Mouse (Mus musculus): ENCODE measurements around the gene Ccno.

The Ccno gene

DNA sequence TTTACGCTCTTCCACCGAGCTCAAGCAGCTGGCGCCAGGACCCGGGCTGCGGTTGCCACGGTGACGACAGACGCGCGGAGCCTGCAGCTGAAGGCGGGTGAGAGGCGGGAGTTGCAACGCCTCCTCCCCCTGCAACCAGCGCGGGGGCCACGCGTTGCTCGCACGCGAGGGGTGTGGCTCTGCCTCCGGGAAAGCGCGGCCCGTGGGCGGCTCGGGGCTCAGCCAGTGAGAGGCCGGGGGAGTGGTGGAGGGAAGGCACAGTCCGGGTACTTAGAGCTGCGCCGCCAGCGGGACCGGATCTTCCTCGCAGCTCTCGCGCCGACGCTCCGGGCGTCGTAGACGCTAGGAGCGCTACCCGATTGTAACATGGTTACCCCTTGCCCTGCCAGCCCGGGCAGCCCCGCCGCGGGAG is at the start of gene Ccno:
Ccno (plus strand) TSS at position 271 of the 412 bp plus-strand sequence.
- peak; percentile 11 for DNase-seq (ENCODE audit: extremely low read depth, low read depth, low spot score)

DNA sequence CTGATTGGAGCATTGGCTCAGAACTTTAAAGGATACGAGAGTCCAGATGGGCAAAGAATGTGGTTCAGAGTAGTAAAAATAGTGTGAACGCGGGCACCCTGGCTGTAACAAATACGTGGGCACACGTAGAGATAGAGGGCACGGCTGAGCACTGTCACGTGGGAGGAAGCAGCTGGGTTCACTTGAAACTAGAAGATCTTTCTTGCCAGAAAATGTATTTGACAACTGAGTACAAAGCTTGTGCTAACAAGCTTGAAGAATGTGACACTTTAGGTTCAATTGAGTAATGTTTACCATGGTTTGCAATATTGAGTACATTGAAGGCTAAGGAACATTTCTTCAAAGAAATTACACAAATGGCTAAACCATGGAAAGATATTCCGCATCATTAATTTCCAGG is 49.5 kb upstream of the Ccno start:
- no peak for DNase-seq (ENCODE audit: extremely low read depth, low read depth, low spot score)

DNA sequence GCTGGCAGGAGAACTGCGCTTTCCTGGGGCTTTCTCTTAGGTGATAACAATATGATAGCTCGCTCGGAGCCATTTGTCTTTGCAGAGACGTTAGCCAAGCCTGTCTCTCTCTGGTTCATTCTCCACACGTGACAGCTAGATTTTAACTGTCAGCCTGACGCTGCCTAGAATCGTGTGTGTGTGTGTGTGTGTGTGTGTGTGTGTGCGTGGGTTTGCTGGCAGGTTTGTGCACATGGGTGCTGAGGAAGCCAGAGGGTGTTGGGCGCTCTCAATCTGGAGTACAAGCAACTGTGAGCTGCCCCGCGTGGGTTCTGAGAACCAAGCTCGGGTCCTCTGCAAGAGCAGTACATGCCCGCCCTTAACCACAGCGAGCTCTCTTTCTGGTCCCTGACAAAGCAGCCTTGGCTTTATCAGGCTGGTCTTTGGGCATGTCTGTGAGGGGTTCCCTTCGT is 45.7 kb upstream of the Ccno start:
- no peak for DNase-seq (ENCODE audit: extremely low read depth, low read depth, low spot score)

DNA sequence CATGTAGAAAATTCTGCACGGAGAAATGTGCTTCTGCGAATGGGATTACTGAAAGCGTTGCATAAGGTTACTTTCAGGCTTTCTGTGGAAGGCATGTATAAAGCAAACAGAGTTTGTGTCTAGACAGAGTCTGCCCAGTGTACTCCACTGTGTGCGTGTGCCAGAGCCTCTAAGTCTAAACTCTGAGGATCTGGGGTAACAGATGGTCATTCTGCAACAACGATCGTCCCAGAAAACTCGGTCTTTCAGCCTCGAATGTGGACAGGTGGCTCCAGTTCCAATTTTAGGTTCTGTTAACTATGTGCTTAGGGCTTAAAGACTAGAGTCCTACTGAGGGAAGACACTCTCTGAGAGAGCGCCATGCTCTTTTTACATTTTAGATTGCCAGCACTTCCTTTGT is 42.3 kb upstream of the Ccno start:
- DNase-seq (ENCODE audit: extremely low read depth, low read depth, low spot score): no peak

DNA sequence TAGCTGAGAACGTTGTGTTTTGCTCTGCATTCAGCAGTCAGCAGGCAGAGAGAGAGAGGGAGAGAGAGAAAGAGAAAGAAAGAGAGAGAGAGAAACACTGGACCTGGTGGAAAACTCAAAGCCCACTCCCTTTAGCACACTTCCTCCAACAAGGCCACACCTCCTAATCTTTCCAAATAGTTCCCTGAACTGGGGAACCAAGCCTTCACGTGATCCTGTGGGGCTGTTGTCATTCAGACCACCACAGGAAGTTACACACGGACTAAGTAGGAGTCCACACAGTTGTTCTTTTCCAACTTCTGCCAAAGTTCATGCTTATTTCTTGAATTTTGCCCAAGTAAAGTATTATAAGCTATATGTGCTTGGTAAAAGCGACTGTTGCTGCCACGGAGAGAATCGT is 41.7 kb upstream of the Ccno start:
- no peak for DNase-seq (ENCODE audit: extremely low read depth, low read depth, low spot score)

DNA sequence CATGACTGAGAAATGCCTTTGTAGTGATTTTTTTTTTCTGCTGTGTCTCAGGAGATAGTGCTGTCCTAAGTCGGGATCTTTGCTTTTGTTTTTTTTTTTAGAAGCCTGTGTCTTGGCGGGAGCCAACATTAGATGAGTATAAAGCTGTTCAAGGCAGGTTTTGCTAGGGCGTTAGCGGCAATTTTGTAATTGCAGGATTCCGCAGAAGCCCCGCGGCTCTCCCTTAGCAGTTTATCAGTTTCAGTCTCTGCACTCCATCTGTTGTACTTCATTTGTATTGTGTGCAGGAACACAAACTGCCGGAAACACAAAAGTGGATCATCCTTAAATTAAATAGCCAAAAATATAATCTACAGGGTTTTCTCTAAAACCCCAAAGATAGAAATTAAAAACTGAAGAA is 33.5 kb upstream of the Ccno start:
- no peak for DNase-seq (ENCODE audit: extremely low read depth, low read depth, low spot score)

DNA sequence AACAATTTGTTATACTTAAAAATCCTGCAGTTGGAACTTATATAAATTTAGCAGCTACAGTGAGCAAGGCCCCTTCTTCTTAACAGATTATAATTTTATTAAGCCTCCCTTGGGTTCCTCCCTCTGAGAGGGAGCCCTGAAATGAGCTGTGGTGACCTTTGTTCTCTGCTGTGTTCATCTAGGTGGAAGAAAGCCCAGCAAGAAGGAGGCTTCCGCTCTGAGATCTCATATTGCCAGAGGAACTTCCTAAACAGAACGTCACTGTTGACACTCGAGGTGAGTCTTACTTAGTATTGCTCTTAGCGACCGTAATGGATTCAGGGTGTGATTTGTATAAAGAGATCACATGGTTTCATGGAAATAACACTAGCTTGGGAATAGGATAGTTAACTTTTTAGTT is 24.5 kb upstream of the Ccno start:
- DNase-seq (ENCODE audit: extremely low read depth, low read depth, low spot score): no peak

DNA sequence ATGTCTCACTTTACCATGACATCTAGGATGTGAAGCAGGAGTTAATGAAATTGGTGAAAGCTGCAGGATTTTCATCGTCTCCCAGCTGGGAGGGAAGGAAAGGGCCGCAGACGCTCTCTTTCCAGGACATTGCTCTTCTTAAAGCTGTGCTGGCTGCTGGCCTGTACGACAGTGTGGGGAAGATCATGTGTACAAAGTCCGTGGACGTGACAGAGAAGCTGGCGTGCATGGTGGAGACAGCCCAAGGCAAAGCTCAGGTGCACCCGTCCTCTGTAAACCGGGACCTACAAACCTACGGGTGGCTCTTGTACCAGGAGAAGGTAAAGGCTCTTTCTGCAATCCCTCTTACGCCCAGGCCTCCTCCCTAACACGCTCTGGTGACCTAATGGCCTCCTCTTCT is 23.2 kb upstream of the Ccno start:
- no peak for DNase-seq (ENCODE audit: extremely low read depth, low read depth, low spot score)

DNA sequence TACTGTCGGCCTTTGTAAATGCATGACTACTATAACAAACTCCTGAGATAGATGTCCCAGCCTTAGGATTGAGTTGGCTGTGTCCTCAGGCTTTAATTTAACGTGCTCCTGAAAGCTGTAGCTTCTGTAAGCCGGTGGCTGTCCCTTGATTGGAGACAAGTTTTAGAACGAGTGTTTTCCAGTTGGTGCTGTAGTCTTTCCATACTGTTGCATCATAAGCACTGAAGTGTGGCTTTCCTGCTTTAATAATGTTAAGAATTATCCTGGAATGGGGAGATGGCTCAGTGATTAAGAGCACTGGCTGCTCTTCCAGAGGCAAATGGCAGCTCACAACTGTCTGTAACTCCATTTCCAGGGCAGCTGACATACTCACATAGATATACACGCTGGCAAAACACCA is 20.3 kb upstream of the Ccno start:
- no peak for DNase-seq (ENCODE audit: extremely low read depth, low read depth, low spot score)

DNA sequence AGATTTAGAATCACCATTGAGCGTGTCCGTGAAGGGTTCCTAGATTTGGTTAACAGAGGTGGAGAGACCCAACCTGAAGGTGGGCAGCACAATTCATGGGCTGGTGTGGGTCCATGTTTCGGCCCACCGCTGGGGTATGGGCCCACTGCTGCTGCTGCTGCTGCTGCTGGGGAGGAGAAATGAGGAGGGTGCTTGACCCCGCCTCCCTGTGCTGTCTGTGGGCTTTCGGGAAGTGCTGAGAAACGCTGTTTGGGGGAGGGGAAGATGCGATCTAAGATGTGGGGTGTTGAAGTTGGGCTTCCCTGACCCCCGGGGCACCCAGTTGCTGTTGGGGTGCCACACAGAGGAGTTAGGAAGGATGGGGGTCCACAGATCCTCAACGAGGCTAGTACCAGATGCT is 10.9 kb upstream of the Ccno start:
- no peak for DNase-seq (ENCODE audit: extremely low read depth, low read depth, low spot score)

DNA sequence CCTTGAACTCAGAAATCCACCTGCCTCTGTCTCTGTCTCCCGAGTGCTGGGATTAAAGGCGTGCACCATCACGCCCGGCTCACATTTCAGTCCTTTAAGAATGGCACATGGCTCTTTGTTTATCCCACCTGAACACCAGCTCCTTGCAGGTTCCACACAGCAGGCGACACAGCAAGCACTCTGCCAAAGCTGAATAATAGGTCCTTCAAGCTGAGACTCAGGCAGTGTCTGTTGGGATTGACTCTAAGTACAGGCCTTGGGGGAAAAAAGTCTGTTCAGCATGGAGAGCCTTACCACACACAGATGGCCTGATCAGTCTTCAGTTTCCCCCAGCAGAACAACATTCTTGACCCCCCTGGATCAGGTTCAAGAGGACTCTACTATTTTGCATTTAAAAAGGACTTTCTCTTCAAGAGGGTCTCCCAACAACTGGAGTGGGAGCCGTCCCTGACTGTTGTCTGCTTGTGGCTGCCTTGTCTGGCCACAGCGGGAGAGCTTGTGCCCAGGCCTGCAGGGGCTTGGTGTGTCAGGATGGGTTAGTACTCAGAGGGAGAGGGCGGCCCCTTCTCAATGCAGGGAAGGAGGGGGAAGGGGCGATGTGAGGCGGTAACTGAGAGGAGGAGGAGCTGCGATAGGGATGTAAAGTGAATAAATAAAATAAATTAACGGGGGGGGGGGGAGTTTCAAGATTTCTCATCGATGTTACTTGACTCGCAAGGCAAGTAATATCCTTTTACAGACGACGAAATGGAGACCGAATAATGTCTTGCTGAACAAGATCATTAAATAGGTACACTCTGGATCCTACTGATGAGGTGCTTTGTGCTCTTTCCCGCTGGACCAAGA is 1.8 kb upstream of the Ccno start:
- no peak for DNase-seq (ENCODE audit: extremely low read depth, low read depth, low spot score)

DNA sequence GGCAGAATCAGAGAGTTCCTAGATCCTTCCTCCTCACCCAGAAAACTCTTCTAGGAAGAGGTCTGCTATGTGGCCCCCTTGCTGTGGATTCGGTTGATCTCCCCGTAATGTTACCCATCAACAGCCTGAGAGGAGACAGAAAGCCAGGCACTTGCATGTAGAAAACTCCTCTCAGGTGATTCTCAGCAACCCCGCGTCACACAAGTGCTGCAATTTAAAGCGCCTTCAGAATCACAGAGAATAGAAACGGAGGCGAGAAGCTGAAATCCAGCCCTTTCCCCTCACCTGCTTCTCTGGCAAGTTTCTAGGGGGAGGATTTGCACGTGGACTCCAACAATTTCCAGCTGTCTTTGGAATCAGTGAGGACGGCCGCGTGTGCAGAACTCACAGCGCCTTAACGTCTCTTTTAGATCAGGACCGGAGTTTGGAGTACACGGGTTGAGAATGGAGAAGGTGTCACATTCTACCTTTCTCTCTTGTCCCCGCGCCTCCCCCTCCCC is 1.1 kb upstream of the Ccno start:
- DNase-seq (ENCODE audit: extremely low read depth, low read depth, low spot score): no peak

DNA sequence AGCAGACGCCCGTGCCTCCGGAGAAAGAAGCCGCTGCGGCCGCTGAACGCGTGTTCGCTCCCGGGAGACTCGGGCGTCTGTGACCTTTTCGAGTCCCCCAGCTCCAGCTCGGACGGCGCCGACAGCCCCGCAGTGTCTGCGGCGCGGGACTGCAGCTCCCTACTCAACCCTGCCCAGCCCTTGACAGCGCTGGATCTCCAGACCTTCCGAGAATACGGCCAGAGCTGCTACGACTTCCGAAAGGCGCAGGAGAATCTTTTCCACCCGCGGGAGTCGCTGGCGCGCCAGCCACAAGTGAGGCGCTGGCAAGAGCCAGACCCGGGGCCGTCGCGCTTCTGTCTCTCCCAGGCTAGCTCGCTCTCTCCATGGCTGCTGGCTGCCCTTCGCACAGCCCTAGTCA is 389 bp downstream of the Ccno start:
- no peak for DNase-seq (ENCODE audit: extremely low read depth, low read depth, low spot score)

DNA sequence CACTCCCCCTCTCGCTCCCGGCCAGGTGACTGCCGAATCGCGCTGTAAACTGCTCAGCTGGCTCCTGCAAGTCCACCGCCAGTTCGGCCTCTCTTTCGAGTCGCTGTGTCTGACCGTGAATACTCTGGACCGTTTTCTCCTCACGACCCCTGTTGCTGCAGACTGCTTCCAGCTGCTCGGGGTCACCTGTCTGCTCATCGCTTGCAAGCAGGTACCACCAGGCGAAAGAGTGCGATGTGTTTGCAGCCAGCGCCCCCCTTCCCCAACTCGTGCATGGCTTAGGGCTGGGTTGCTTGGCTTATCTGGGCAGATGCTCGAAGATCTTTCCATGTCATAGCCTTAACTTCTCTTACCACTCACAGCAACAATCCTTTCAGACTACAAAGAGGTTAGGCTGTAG is 1.3 kb downstream of the Ccno start:
- no peak for DNase-seq (ENCODE audit: extremely low read depth, low read depth, low spot score)

DNA sequence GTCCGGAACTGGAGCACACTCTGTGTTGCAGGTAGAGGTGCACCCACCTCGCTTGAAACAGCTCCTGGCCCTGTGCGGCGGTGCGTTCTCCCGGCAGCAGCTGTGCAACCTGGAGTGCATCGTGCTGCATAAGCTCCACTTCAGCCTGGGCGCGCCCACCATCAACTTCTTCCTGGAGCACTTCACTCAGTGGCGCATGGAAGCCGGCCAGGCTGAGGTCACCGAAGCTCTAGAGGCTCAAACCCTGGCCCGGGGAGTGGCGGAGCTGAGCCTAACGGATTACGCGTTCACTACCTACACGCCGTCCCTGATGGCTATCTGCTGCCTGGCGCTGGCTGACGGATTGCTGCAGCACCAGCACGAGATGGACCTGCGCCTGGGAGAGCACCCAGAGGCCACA is 1.9 kb downstream of the Ccno start:
- peak; percentile 7 for DNase-seq (ENCODE audit: extremely low read depth, low read depth, low spot score)

DNA sequence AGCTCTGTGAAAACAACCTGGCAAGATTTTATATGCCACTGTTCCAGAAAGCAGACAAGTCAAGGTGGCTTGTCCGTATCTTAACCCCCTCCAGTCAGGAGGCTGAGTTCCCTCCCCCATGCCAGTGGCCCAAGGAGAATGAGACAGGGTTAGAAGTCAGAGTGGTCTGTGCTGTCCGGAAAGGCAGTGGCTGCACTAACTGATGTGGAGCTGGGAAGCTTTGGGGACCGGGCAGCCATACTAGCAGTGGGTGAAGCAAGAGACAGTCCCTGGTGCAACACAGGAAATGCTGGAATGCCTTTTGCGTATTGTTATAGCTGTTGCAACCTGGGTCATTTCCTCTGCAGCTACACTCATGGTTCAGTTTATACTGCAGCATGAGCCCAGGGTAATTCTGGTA is 2.7 kb downstream of the Ccno start:
- DNase-seq (ENCODE audit: extremely low read depth, low read depth, low spot score): peak; percentile 5

DNA sequence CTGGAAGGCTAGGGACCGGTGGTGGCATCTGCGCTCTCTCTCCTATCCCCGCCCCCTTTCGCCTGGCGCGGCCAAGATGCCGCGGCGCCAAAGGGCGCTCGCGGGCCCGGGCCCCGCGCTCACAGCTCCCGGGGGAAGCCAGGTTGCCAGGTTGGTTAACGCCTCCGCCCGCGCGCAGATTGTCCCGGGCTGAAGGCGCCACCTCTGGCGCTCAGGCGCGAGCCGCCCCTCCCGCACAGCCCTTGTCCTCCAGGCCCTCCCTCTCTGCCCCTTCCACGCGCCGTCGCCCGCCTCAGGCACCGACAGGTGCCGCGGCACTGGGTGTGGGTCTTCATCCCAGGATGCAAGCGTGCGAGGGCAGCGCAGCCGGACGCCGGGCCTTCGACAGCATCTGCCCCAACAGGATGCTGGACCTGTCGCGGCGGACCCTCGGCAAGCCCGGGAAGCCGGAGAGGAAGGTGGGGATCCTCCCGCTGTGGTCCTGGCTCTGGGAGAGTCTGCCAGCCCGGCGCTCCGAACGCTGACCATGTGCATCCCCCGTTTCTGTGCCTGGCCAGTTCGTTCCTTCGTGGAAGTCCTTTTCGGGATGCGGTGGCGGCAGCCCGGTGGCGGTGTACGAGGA is 6.0 kb downstream of the Ccno start, which contains the start of gene Mcidas:
Mcidas (plus strand) TSS at position 315 of the 622 bp plus-strand sequence.
- DNase-seq (ENCODE audit: extremely low read depth, low read depth, low spot score): no peak

DNA sequence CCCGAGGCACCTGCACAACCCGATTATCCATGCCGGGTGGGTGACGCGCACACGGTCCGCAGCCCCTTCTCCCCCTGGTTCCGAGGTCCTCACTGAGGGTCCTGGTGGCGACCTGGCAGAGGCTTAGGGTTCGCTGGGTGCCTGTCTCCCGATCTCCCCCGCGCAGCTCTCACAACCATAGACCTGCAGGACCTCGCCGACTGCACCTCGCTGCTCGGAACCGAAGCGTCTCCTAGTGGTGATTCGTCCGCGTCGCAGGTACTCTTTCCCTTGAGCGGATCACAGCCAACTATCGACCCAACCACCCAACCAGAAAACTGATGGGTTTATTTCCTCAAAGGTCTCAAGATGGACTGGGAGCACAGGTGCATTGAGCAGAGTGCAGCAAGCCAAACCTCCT is 6.6 kb downstream of the Ccno start:
- no peak for DNase-seq (ENCODE audit: extremely low read depth, low read depth, low spot score)

DNA sequence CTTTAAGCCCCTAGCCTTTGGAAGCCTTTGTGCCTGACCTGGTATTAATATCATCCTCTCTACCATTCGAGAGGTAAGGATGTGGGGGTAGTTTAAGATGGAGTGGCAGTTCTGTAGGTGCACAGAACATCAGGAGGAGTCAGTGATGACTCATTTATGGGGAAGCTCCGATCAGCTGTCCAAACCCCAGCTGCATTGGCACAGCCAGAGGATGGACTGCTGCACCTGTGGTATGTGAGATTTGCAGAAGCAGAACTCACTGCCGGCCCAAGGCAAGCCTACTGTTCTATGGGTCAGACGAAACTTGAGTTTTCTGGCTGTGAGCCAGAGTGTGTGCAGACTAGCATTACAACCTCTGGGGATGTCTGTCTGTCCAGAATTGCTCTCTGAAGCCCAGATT is 8.8 kb downstream of the Ccno start:
- DNase-seq (ENCODE audit: extremely low read depth, low read depth, low spot score): no peak

DNA sequence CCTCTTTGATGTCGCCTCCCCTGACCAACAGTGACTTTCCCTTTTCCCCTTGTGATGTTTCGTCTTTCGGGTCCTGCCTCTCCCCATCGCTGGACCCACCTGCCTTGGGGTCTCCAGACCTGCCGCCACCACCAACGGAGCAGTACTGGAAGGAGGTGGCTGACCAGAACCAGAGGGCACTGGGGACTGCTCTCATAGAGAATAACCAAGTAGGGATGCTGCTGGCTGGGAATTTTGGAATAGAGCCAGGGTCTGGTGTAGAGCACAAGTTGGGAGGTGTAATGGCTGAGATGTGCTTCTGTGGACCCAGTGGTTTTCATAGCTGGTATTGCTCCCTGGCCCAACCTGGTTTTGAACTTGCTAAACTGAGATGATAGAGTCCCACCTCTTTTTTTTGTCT is 9.8 kb downstream of the Ccno start:
- no peak for DNase-seq (ENCODE audit: extremely low read depth, low read depth, low spot score)

DNA sequence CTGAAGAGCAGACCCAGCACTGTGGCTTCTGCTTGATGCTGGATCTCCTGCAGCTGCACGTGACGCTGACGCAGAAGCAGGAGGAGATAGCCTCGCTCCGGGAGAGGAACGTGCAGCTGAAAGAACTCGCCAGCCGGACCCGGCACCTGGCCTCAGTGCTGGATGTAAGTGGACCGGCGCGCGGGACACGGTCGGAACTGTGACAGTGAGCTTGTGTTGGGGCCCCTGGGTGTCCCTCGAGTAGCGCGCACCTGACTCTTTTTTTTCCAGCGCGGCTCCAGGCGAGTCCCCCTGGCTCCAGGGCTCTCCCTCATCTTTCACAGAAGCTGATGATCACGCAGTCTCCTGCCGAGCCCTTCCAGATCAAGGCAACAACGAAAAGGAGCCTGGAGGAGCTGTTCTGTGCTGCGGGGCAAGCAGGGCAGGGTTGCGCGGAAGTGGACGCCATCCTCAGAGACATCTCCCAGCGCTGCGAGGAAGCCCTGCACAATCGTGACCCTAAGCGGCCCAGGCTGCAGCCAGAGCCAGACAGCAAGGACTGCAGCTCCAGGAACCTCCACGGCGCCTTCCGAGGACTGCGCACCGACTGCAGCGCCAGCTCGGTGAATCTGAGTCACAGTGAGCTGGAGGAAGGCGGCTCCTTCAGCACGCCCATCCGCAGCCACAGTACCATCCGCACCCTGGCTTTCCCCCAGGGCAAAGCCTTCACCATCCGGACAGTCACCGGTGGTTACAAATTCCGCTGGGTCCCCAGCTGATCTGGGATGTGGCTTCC is 11.0 kb downstream of the Ccno start:
- DNase-seq (ENCODE audit: extremely low read depth, low read depth, low spot score): no peak

DNA sequence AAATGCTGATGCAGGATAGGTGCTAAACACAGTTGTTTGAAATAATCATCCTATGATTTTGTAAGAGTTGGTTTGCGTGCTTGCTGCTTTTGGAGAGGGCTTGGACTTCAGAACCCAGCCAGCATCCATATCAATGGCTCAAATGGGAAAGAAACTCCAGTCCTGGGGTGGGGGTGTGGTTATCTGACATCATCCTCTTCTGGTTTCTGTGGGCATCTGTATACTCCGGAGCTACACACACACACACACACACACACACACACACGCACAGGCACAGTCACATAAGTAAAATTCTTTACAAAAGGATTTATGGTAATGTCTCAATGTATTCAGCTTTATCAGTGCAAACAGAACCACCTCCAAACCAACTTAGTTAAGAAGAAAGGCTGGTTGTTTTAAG is 12.5 kb downstream of the Ccno start:
- no peak for DNase-seq (ENCODE audit: extremely low read depth, low read depth, low spot score)
